Mouse (Mus musculus) thymus, postnatal 10 days (tissue): ENCODE measurements around the gene Ngrn.

ENCODE experiments used
- DNase-seq, 2 experiments: peaks; one replicate each; pipeline ENCODE4 v3.0.0; 2021; ENCODE audit warnings: low spot score in 2 of 2

Gene Ngrn

GRCm38 (mm10) chr7:80261372-80261990 lies 466 bp downstream of the Ngrn start:
- DNase-seq = no peak

GRCm38 (mm10) chr7:80264606-80265005 lies 3.6 kb downstream of the Ngrn start:
- no peak for DNase-seq

- no peak for DNase-seq
Observed at GRCm38 (mm10) chr7:80267764-80268163, 6.7 kb downstream of the Ngrn start.

GRCm38 (mm10) chr7:80268897-80269750 lies 8.1 kb downstream of the Ngrn start, which contains the start of gene Vps33b:
Gene Vps33b (plus strand): TSS chr7:80269649.
- DNase-seq = peak; percentile 94 to 96

GRCm38 (mm10) chr7:80269751-80270255 lies 8.8 kb downstream of the Ngrn start:
- DNase-seq = no peak

- DNase-seq = no peak
Observed at GRCm38 (mm10) chr7:80273456-80273855, 12.4 kb downstream of the Ngrn start.

GRCm38 (mm10) chr7:80276374-80276773 lies 15.4 kb downstream of the Ngrn start:
- DNase-seq = no peak

- no peak for DNase-seq
Observed at GRCm38 (mm10) chr7:80280032-80280431, 19.0 kb downstream of the Ngrn start.

- DNase-seq = no peak
Observed at GRCm38 (mm10) chr7:80280998-80281397, 20.0 kb downstream of the Ngrn start.

- no peak for DNase-seq
Observed at GRCm38 (mm10) chr7:80281646-80282045, 20.6 kb downstream of the Ngrn start.

GRCm38 (mm10) chr7:80283226-80283918 lies 22.4 kb downstream of the Ngrn start:
- DNase-seq = no peak

- no peak for DNase-seq
Observed at GRCm38 (mm10) chr7:80284391-80284790, 23.4 kb downstream of the Ngrn start.

GRCm38 (mm10) chr7:80285725-80286124 lies 24.7 kb downstream of the Ngrn start:
- peak; percentile 37 to 46 for DNase-seq

- DNase-seq = no peak
Observed at GRCm38 (mm10) chr7:80287736-80288135, 26.7 kb downstream of the Ngrn start.

GRCm38 (mm10) chr7:80294062-80294763 lies 33.2 kb downstream of the Ngrn start, which contains the start of gene Prc1:
Gene Prc1 (plus strand): TSS chr7:80294450.
- peak; percentile 98 to 99 for DNase-seq

GRCm38 (mm10) chr7:80294764-80295648 lies 34.0 kb downstream of the Ngrn start:
- DNase-seq = no peak

GRCm38 (mm10) chr7:80296462-80296861 lies 35.4 kb downstream of the Ngrn start:
- no peak for DNase-seq

- no peak for DNase-seq
Observed at GRCm38 (mm10) chr7:80297041-80297440, 36.0 kb downstream of the Ngrn start.

- no peak for DNase-seq
Observed at GRCm38 (mm10) chr7:80298754-80299153, 37.7 kb downstream of the Ngrn start.

GRCm38 (mm10) chr7:80299568-80299967 lies 38.6 kb downstream of the Ngrn start:
- DNase-seq = no peak

- DNase-seq = no peak
Observed at GRCm38 (mm10) chr7:80301522-80301921, 40.5 kb downstream of the Ngrn start.
